Mouse (Mus musculus): Measurements from ENCODE around the gene Gm20219.
A peak's percentile ranks its signal among the peaks of the same experiment; 100 is the strongest.

Gm20219 gene

DNA sequence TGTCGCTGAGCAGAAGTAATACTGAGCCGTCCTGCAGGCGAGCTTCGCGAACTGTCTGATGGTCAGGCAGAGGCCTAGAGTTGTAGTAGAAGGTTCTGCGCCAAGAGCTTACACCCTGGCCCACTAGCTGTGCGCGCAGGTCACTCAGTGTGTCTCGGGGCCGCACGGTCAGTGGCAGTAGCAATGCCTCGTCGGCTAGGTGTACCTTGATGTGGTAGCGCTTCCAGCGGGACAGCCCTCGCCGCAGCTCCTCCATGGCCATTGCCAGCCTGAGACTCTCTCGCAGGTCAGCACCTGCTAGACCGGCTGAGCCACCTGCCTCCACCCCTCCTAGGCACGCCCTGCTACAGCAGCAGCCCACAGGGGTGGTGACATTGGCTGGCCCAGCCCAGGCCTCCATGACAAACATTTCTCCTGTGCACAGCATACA, at the start of gene Gm20219:
Gene Gm20219, minus strand, starts transcription at position 266 of the 430 bp plus-strand sequence.
- peaks cover 59% of the 10 kb centered on the region for H3K4me1 ChIP-seq (replicated peaks; ENCODE audit: low read depth, low read length)
- peaks cover 8% of the 10 kb centered on the region; the same call in 1 of the 2 replicates for H3K36me3 ChIP-seq (ENCODE audit: insufficient read depth, low read length)
- no peak for TF ChIP-seq NANOG (IDR thresholded peaks at IDR 0.05; ENCODE audit: borderline replicate concordance, low read length)
- TF ChIP-seq POU5F1 (IDR thresholded peaks at IDR 0.05; ENCODE audit: borderline replicate concordance, low read length) = no peak
- TF ChIP-seq CTCF (conservative IDR thresholded peaks at IDR 0.05; ENCODE audit: low read length) = no peak
- H3K27me3 ChIP-seq (ENCODE audit: insufficient read depth, low read length) = no peaks in the 10 kb centered on the region
- no peaks in the 10 kb centered on the region for H3K9me3 ChIP-seq (ENCODE audit: low read length)
- H3K4me3 ChIP-seq (replicated peaks; ENCODE audit: low read length) = peak within 1 kb of the TSS; percentile 65

DNA sequence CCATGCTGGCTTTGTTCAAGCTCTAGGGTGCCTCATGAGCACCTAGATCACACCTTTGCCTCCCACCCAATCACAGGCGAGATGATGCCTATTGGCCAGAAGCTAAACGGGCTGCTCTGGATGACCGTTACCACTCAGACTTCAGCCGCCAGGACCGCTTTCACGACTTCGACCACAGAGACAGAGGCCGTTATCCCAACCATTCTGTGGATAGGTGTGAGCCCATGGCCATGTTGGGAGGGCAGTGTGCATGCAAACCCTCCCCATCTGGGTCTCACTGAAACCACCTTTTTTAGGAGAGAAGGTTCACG, 49.8 kb upstream of the Gm20219 start:
- Histone ChIP-seq H3K9me3 (ENCODE audit: low read length) (no peaks in the 10 kb centered on the region), H3K4me3 (replicated peaks; ENCODE audit: low read length) (no peak overlapping the region; the same call in 1 of the 2 replicates), H3K36me3 (ENCODE audit: insufficient read depth, low read length) (peaks cover 97% of the 10 kb centered on the region), H3K27me3 (ENCODE audit: insufficient read depth, low read length) (no peaks in the 10 kb centered on the region), H3K4me1 (replicated peaks; ENCODE audit: low read depth, low read length) (peaks cover 75% of the 10 kb centered on the region)
- TF ChIP-seq POU5F1 (IDR thresholded peaks at IDR 0.05; ENCODE audit: borderline replicate concordance, low read length) (no peak), CTCF (conservative IDR thresholded peaks at IDR 0.05; ENCODE audit: low read length) (no peak), NANOG (IDR thresholded peaks at IDR 0.05; ENCODE audit: borderline replicate concordance, low read length) (no peak)

DNA sequence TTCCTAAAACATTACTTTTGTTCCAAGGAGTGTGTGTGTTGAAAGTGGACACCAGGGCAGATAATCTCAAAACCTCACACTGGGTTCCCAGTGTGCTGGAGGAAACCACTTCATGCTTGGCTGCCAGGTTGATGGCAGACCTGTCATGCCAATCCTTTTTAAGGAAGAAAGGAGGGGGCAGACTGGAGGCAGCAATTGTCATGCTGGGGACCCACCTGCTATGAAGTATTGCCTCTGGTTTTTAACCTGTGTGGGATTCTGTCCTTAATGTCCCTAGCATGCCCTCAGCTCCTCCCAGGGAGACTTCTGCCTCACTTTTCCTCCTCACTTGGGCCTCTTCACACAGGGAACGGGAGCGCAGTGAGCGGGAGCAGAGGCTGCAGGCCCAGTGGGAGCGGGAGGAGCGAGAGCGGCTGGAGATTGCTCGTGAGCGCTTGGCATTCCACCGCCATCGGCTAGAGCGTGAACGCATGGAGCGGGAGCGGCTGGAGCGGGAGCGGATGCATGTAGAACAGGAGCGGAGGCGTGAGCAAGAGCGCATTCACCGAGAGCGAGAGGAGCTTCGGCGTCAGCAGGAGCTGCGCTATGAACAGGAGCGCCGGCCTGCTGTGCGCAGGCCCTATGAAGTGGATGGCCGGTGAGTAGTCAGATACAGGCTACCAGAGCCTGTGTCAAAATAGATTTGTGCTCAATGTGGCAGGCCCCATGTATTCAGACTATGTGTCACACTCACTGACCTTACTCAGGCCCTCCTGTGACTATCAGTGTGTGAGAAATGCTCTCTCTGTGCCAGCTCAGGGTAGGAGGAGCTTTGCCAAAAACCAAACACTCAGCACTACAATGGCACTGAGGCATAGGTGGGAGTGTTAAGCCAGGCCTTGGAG, 49.2 kb upstream of the Gm20219 start:
- Histone ChIP-seq H3K36me3 (ENCODE audit: insufficient read depth, low read length) (peaks cover 93% of the 10 kb centered on the region), H3K4me1 (replicated peaks; ENCODE audit: low read depth, low read length) (peaks cover 70% of the 10 kb centered on the region), H3K9me3 (ENCODE audit: low read length) (no peaks in the 10 kb centered on the region), H3K4me3 (replicated peaks; ENCODE audit: low read length) (peak overlapping the region; percentile 58), H3K27me3 (ENCODE audit: insufficient read depth, low read length) (no peaks in the 10 kb centered on the region)
- TF ChIP-seq CTCF (conservative IDR thresholded peaks at IDR 0.05; ENCODE audit: low read length) (no peak), NANOG (IDR thresholded peaks at IDR 0.05; ENCODE audit: borderline replicate concordance, low read length) (no peak), POU5F1 (IDR thresholded peaks at IDR 0.05; ENCODE audit: borderline replicate concordance, low read length) (no peak)

DNA sequence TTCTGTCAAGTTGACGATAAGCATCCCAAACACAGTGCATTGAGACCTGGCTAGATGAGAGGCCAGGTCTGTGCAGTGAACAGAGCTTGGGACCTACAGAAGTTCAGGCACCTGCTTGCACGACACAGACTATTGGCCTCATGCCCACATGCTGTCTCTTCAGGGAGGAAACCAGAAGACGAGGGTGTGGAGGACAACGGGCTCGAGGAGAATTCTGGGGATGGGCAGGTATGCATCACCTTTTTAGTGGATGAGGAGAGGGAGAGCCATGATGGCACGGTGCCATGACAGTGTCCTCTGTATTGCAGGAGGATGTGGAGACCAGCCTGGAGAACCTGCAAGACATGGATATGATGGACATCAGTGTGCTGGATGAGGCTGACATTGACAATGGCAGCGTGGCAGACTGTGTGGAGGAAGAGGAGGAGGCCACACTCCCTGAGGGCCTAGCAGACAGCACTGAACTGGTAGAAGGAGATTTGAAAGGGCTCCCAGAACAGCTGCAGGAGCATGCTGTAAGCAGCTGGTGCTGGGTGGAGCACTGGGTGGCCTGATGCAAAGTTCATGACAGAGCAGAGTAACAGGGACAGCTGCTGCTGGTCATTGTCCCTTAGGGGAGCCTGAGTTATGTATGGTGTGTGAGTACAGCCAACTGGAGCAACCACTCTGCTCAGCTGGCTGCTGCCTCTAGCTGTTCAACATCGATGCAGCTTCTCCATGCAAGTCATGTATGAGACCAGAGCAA, 39.5 kb upstream of the Gm20219 start:
- TF ChIP-seq CTCF (conservative IDR thresholded peaks at IDR 0.05; ENCODE audit: low read length) (no peak), POU5F1 (IDR thresholded peaks at IDR 0.05; ENCODE audit: borderline replicate concordance, low read length) (no peak), NANOG (IDR thresholded peaks at IDR 0.05; ENCODE audit: borderline replicate concordance, low read length) (no peak)

DNA sequence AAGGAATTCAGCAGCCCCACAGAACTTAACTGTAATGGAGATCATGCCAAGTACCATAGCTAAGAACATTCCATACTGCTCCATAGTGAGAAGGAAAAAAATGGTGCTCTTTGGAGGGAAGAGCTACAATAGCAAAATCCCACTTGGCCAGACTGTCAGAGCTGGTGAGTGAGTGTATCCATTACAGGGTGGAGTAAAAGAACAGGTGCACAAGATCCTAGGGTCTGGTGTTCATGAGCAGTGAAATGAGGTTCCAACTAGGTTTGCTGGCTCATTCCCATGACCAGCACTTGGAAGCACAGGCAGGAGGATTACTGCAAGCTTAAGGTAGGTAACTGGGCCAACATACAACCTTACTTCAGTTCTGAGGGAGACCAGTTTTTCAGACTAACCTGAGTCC, 38.4 kb upstream of the Gm20219 start:
- Histone ChIP-seq H3K36me3 (ENCODE audit: insufficient read depth, low read length) (peaks cover 100% of the 10 kb centered on the region), H3K4me3 (replicated peaks; ENCODE audit: low read length) (no peak overlapping the region), H3K9me3 (ENCODE audit: low read length) (no peaks in the 10 kb centered on the region), H3K4me1 (replicated peaks; ENCODE audit: low read depth, low read length) (peaks cover 49% of the 10 kb centered on the region), H3K27me3 (ENCODE audit: insufficient read depth, low read length) (no peaks in the 10 kb centered on the region)
- TF ChIP-seq POU5F1 (IDR thresholded peaks at IDR 0.05; ENCODE audit: borderline replicate concordance, low read length) (no peak), CTCF (conservative IDR thresholded peaks at IDR 0.05; ENCODE audit: low read length) (no peak)

More for the DNA sequence above, 39.5 kb upstream of the Gm20219 start:
- Histone ChIP-seq H3K4me1 (replicated peaks; ENCODE audit: low read depth, low read length) (peaks cover 45% of the 10 kb centered on the region), H3K27me3 (ENCODE audit: insufficient read depth, low read length) (no peaks in the 10 kb centered on the region), H3K36me3 (ENCODE audit: insufficient read depth, low read length) (peaks cover 96% of the 10 kb centered on the region), H3K9me3 (ENCODE audit: low read length) (no peaks in the 10 kb centered on the region), H3K4me3 (replicated peaks; ENCODE audit: low read length) (no peak overlapping the region)

DNA sequence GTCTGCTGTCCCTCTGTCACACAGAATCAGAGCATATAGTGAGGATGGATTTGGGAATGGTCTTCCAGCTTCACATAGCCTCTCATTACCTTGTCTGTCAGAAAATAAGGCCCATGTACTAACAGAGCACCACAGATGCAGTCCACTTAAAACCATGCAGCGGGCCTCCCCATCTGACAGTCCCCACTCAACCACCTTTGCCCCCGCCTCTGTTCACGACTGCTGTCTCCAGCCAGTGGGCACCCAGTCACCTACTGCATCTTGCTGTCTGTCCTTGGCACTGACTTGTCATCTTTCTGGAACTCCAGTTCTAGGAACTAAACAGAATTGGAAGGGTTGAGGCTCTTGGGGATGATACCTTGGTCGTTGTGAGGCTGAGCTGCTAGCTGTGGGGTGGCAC, 34.7 kb upstream of the Gm20219 start:
- no peaks in the 10 kb centered on the region for H3K9me3 ChIP-seq (ENCODE audit: low read length)
- H3K27me3 ChIP-seq (ENCODE audit: insufficient read depth, low read length) = no peaks in the 10 kb centered on the region
- H3K4me3 ChIP-seq (replicated peaks; ENCODE audit: low read length) = no peak overlapping the region
- H3K36me3 ChIP-seq (ENCODE audit: insufficient read depth, low read length) = peaks cover 79% of the 10 kb centered on the region
- peaks cover 54% of the 10 kb centered on the region for H3K4me1 ChIP-seq (replicated peaks; ENCODE audit: low read depth, low read length)
- TF ChIP-seq CTCF (conservative IDR thresholded peaks at IDR 0.05; ENCODE audit: low read length) (no peak), NANOG (IDR thresholded peaks at IDR 0.05; ENCODE audit: borderline replicate concordance, low read length) (no peak), POU5F1 (IDR thresholded peaks at IDR 0.05; ENCODE audit: borderline replicate concordance, low read length) (no peak)

DNA sequence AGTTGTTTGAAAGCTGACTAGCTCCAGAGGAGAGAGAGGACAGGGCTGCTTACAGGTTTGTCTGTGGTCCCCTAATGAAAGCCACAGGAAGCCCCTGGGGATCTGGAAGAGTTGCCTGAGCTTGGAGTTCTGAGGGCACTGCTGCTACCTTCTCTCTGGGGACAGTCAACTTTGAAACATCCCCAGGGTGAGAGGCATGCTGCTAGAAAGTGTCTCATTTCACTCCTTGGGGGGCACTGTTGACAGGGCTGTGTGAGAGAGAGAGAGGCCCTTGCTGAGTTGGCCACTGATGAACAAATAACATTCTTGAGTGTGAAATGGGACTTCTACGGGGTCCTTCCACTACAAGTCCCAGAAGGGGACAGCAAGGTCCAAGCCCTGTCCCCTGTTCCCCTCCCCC, 33.6 kb upstream of the Gm20219 start:
- Histone ChIP-seq H3K27me3 (ENCODE audit: insufficient read depth, low read length) (no peaks in the 10 kb centered on the region), H3K36me3 (ENCODE audit: insufficient read depth, low read length) (peaks cover 74% of the 10 kb centered on the region), H3K4me1 (replicated peaks; ENCODE audit: low read depth, low read length) (peaks cover 61% of the 10 kb centered on the region), H3K4me3 (replicated peaks; ENCODE audit: low read length) (no peak overlapping the region), H3K9me3 (ENCODE audit: low read length) (no peaks in the 10 kb centered on the region)
- TF ChIP-seq CTCF (conservative IDR thresholded peaks at IDR 0.05; ENCODE audit: low read length) (no peak), POU5F1 (IDR thresholded peaks at IDR 0.05; ENCODE audit: borderline replicate concordance, low read length) (no peak), NANOG (IDR thresholded peaks at IDR 0.05; ENCODE audit: borderline replicate concordance, low read length) (no peak)

DNA sequence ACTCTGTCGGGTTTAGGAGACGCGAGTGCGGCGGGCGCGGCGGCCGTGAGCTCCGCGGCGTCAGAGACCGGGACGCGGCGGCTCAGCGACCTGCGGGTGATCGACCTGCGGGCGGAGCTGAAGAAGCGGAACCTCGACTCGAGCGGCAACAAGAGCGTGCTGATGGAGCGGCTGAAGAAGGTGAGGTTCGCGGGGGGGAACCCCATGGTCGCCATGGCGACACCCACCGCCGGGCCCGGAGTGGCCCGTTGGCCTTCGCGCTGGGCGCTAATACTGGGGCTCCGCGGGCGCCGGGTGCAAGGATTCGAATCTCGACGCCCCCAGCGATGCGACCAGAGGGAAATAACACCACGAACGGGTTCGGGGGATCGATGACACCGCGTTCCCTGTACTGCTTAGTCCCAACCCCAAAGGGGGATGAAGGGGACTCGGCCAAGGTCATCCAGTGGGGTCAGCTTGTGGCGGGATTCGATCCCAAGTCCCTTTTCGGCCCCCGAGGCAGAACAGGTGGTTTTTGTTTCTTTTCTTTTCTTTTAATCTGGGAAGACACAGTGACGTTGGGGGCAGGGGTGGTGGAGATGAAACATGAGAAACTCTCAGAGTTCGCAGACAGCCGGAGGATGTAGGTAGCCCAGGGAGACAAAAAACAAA, 31.1 kb upstream of the Gm20219 start:
- Histone ChIP-seq H3K36me3 (ENCODE audit: insufficient read depth, low read length) (peaks cover 74% of the 10 kb centered on the region), H3K27me3 (ENCODE audit: insufficient read depth, low read length) (no peaks in the 10 kb centered on the region), H3K4me3 (replicated peaks; ENCODE audit: low read length) (peak overlapping the region; percentile 96), H3K4me1 (replicated peaks; ENCODE audit: low read depth, low read length) (peaks cover 74% of the 10 kb centered on the region), H3K9me3 (ENCODE audit: low read length) (no peaks in the 10 kb centered on the region)
- TF ChIP-seq CTCF (conservative IDR thresholded peaks at IDR 0.05; ENCODE audit: low read length) = no peak
- TF ChIP-seq NANOG (IDR thresholded peaks at IDR 0.05; ENCODE audit: borderline replicate concordance, low read length) = no peak
- no peak for TF ChIP-seq POU5F1 (IDR thresholded peaks at IDR 0.05; ENCODE audit: borderline replicate concordance, low read length)
